Mouse (Mus musculus): ENCODE measurements around the gene Arhgap31.
"Not testable (repeated sequence)": the region's sequence is repeated elsewhere in the genome, so short reads cannot be mapped to it uniquely, and the experiment has no call there.

The Arhgap31 gene

GRCm38 (mm10) chr16:38728576-38729132 lies 15.6 kb upstream of the Arhgap31 start:
- no peak for DNase-seq (ENCODE audit: extremely low spot score, low spot score)

DNA sequence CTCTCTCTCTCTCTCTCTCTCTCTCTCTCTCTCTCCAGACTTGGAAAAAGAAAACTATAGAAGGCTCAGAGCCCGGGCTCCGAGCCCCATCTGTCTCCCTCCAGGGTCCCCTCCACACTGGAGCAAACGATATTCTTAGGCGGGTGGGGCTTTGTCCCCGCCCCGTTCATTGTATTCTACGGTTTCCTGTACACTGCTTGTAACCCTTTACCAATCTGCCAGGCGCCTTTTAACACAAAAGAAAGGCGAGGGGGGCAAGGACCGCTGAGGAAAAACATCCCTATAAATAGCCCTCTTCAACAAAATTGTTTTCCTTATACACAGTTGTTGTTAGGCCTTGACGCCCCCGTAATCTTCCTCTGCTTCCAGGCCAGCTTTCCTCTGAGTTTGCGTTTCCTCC lies 11.9 kb upstream of the Arhgap31 start:
- DNase-seq (ENCODE audit: extremely low spot score, low spot score): no peak

GRCm38 (mm10) chr16:38724256-38724655 lies 11.2 kb upstream of the Arhgap31 start:
- DNase-seq (ENCODE audit: extremely low spot score, low spot score): no peak

DNA sequence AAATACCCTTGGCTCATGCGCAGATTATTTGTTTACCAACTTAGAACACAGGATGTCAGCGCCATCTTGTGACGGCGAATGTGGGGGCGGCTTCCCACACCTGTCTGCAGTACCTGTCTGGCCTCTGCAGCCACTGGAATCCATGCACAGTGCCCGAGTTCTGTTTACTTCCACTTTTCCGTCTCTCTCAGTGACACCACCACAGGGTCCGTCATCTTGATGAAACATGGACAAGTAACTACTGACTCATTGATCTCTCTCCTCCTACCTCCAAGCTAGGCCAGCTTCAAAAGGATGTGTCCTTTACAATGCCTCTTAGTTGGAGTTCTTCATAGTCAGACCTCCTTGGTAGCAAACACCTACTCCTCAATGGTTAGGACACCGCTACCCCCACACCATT lies 8.3 kb upstream of the Arhgap31 start:
- no peak for DNase-seq (ENCODE audit: extremely low spot score, low spot score)

DNA sequence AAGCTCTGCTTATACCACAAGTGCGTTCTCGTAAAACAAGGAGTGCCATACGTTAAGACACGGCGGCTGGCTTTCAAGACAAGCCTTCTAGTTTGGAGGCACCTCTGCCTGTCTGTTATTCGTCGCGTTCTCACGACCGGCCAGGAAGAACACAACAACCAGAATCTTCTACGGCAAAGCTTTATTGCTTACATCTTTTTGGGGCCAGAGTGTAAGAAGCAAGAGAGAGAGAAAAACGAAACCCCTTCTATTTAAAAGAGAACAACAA lies 1.1 kb upstream of the Arhgap31 start:
- DNase-seq (ENCODE audit: extremely low spot score, low spot score): not testable (repeated sequence)

GRCm38 (mm10) chr16:38713404-38714258 lies 557 bp upstream of the Arhgap31 start:
- no peak for DNase-seq (ENCODE audit: extremely low spot score, low spot score)

GRCm38 (mm10) chr16:38712105-38712504 lies 969 bp downstream of the Arhgap31 start:
- peak; percentile 39 for DNase-seq (ENCODE audit: extremely low spot score, low spot score)

- no peak for DNase-seq (ENCODE audit: extremely low spot score, low spot score)
Observed at GRCm38 (mm10) chr16:38711245-38711644, 1.8 kb downstream of the Arhgap31 start.

DNA sequence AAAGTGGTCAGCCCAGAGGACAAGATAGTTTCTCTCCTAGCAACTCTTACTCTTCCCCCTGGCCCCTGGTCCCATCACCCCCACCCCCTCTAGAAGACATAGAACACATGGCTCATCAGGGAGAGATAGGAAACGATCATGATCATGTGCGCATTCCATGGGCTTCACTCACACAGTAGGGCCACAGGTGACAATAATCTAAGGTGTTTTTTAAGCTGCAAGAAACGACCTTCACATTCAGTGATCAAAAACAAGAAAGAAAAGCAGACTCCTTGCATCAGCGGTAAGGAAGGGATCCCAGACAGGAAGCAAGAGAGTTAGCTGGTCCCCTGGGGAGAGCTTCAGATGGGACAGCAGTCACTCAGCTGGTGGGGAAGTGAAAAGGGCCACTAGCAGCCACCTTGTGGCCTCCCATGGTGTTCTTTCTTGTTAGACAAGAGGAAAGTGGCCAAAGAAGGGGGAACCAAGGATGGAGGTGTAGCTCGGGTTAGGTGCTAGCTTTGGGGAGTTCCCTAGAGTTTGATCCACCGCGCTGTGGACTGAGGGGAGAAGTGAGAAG lies 4.0 kb downstream of the Arhgap31 start:
- no peak for DNase-seq (ENCODE audit: extremely low spot score, low spot score)

DNA sequence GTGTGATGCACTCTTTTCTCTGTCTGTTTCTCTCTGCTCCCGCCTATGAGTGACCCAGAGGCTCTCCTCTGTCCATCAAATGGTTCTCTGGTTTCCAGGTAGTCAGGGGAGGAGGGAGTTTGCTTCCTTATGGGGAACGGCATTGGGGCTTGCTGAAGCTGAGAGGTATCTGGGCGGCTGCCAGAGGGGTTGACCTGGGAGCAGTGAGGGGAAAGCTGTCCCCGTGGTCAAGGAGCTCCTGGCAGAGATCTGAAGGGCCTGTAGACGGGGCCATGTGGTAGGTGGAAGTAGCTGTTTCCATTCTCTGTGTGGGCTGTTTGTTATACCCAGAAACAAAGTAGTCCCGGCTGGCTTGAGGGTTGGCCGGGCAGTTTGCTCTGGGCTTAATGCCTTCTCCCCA lies 6.3 kb downstream of the Arhgap31 start:
- no peak for DNase-seq (ENCODE audit: extremely low spot score, low spot score)

DNA sequence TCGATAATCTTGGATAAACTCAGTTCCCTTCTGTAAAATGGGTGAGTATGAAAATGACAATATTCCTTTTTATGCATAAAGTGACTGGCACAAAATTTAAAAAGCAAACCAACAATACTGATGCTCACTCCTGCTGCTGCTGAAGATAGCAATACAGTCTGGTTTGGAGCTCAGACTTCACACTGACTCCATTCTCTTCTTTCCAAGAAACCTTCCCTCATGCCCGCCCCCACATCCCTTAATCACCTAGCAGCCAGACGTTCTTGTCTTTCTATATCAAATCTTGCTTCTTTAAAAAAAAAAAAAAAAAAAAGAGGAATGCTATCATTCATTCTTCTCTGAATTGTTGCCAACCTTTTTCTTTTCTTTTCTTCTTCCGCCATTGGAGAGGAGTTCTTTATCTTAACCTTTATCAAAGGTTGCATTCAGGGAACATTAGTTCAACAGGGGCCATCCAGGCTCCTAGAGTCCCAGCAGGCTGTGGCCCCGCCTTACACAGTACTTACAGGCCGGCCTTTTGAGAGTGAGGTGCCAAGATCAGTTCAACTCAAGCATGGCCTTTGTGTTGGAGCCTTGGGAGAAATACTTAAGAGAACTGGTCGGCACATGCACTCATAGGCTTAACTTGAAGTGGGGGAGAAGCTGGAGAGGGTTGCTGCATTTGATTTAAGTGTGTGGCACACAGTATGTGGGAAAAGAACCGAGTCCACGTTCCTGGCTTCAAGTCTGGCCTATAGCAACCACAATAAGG lies 7.4 kb downstream of the Arhgap31 start:
- no peak for DNase-seq (ENCODE audit: extremely low spot score, low spot score)

DNA sequence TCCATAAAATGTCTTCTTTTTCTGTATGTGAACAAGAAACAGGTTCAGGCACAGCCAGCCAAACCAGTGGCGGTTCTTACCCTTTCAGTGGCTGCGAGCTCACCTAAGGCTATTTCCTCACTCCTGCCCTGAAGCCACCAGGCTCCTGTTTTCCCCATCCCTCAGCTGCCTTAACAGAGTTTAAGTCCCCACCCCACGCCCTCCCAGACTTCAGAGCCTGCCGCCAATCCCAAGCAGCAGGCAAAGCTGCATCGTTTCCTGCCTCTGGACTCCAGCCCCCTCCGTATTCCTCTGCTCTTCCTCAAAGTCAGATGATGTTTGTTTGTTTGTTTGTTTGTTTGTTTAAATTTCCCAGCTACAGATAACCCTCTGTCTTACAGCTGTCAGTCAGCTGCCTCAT lies 9.6 kb downstream of the Arhgap31 start:
- no peak for DNase-seq (ENCODE audit: extremely low spot score, low spot score)

- no peak for DNase-seq (ENCODE audit: extremely low spot score, low spot score)
Observed at GRCm38 (mm10) chr16:38702316-38702715, 10.8 kb downstream of the Arhgap31 start.

- DNase-seq (ENCODE audit: extremely low spot score, low spot score): no peak
Observed at GRCm38 (mm10) chr16:38701492-38702185, 11.4 kb downstream of the Arhgap31 start.

DNA sequence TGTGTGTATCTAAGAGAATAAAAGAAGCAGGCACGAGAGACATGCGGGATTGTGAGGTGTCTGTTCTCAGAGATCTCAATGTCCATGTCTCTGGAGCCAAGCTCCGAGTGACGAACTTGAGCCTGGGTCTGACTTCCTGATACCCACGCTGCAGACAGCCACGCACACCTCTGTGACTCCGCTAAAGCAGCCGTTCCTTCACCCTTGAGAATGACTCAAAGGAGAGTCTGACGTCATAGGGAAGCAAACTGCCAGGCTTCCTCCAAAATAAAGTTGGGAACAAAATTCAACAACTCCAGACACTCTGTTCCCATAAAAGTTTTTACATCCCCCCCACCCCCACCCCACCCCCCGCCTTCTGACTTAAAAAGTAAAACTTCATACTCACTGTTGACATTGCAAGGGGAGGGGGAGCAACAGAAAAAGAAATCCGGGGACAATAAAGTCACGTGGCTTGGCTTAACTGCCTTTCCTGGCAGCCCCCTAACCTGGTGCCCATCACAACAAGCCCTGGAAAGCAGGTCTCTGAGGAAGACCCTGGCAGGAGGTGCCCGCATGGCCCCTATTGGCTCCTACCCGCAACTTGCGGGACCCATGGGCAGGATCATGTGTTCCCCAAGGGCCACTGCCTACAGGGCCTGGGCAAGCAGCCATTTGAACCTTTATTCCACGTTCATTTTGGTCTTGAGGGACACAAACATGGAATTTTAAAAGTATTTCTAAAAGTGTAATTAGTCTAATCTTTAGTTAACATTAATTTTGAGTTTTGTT lies 12.5 kb downstream of the Arhgap31 start:
- DNase-seq (ENCODE audit: extremely low spot score, low spot score): no peak

- DNase-seq (ENCODE audit: extremely low spot score, low spot score): no peak
Observed at GRCm38 (mm10) chr16:38697611-38698010, 15.5 kb downstream of the Arhgap31 start.

DNA sequence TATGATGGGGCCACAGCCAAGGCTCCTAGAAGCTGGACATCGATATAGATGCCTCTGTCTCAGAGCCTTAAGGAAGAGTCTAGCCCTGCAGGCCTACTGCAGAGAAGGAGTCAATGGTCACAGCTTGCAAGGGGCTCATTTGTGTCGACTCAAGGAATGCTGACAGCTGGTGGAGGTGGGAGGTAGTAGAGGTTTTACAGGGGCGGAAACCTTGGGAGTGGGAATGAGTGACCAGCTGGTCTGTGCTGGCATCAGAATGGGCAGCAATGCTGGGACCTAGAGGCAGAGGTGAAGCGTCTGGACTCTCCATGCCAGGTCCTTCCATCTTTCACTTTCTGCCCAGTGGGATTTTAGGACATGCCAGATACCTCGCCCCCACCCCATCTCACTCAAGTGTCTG lies 17.5 kb downstream of the Arhgap31 start:
- no peak for DNase-seq (ENCODE audit: extremely low spot score, low spot score)

GRCm38 (mm10) chr16:38694906-38695540 lies 18.1 kb downstream of the Arhgap31 start:
- no peak for DNase-seq (ENCODE audit: extremely low spot score, low spot score)

DNA sequence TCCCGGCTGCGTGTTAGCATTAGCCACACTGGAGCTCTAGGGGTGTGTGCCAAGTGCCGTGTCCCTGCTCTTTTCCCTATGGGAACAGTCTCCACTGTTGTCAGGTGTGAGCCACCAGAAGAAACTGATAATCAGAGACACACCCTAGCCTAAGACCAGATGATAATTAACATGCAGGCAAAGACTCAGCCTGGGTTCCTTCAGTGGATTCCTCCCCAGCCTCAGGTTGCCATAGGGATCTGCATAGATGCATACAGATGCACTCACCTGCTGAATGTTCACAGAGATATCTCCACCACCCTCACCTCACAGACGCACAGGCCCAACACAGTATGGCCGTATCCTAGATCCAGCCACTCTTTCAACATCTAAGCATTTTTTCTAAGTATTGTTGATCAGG lies 22.6 kb downstream of the Arhgap31 start:
- no peak for DNase-seq (ENCODE audit: extremely low spot score, low spot score)

DNA sequence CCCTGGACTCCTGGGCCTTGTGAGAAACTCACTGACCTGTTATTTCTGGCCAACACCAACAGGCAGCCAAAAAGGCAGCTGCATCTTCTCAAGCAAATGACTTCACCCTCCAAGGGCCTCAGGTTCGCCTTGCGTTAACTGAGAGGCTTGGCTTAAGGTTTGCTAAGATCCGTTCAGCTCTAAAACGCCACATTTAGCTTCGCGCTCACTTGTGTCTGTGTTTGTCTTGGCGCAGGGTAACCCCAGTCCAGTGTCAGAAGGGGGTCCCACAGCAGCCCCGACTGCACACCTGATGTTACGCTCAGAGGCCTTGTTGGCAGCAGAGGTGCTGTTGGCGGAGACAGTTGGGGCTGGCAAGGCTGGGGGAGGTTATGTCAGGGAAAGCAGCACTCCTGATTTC lies 23.3 kb downstream of the Arhgap31 start:
- no peak for DNase-seq (ENCODE audit: extremely low spot score, low spot score)
